Mouse (Mus musculus) mesoderm, embryonic 11.5 days (tissue): ENCODE measurements around the gene Ifih1.

Experiments
- DNase-seq: peaks from one replicate; pipeline ENCODE4 v3.0.0-alpha.2; 2012; ENCODE audit warnings: low read depth, low spot score

Gene Ifih1

GRCm38 (mm10) chr2:62646014-62646645 is at the start of gene Ifih1:
Ifih1 (minus strand) TSS chr2:62646255.
- peak; percentile 49 for DNase-seq

GRCm38 (mm10) chr2:62685934-62686333 is 39.9 kb upstream of the Ifih1 start:
- DNase-seq = no peak

- DNase-seq = no peak
These were observed 39.0 kb upstream of the Ifih1 start for GRCm38 (mm10) chr2:62684989-62685595.

- DNase-seq = no peak
These were observed 35.6 kb upstream of the Ifih1 start for GRCm38 (mm10) chr2:62681667-62682066.

GRCm38 (mm10) chr2:62672788-62673187 is 26.7 kb upstream of the Ifih1 start:
- no peak for DNase-seq

- no peak for DNase-seq
These were observed 24.7 kb upstream of the Ifih1 start for GRCm38 (mm10) chr2:62670767-62671166.

GRCm38 (mm10) chr2:62670301-62670700 is 24.2 kb upstream of the Ifih1 start:
- no peak for DNase-seq

GRCm38 (mm10) chr2:62669848-62670247 is 23.8 kb upstream of the Ifih1 start:
- peak; percentile 7 for DNase-seq

GRCm38 (mm10) chr2:62665536-62665935 is 19.5 kb upstream of the Ifih1 start:
- no peak for DNase-seq

- DNase-seq = no peak
These were observed 18.8 kb upstream of the Ifih1 start for GRCm38 (mm10) chr2:62664839-62665238.

GRCm38 (mm10) chr2:62664135-62664670 is 18.1 kb upstream of the Ifih1 start, which contains the start of gene Gca:
Gca (plus strand) TSS chr2:62664285.
- DNase-seq = peak; percentile 83

- DNase-seq = no peak
These were observed 16.5 kb upstream of the Ifih1 start for GRCm38 (mm10) chr2:62662560-62662959.

- no peak for DNase-seq
These were observed 14.5 kb upstream of the Ifih1 start for GRCm38 (mm10) chr2:62660565-62660964.

GRCm38 (mm10) chr2:62656072-62656471 is 10.0 kb upstream of the Ifih1 start:
- no peak for DNase-seq

- DNase-seq = peak; percentile 38
These were observed 8.7 kb upstream of the Ifih1 start for GRCm38 (mm10) chr2:62654519-62655338.

GRCm38 (mm10) chr2:62652466-62652865 is 6.4 kb upstream of the Ifih1 start:
- no peak for DNase-seq

GRCm38 (mm10) chr2:62651890-62652289 is 5.8 kb upstream of the Ifih1 start:
- no peak for DNase-seq

- no peak for DNase-seq
These were observed 725 bp upstream of the Ifih1 start for GRCm38 (mm10) chr2:62646671-62647289.

- no peak for DNase-seq
These were observed 580 bp downstream of the Ifih1 start for GRCm38 (mm10) chr2:62645475-62645874.

GRCm38 (mm10) chr2:62644891-62645290 is 1.2 kb downstream of the Ifih1 start:
- no peak for DNase-seq

GRCm38 (mm10) chr2:62643405-62644305 is 2.4 kb downstream of the Ifih1 start:
- peak; percentile 60 for DNase-seq
